Mouse (Mus musculus) liver, postnatal 0 days (tissue): Measurements from ENCODE around the gene E330009J07Rik. TPM values are rescaled to one million over a fixed set of nuclear protein-coding genes. Genes with fewer than 3 reads are reported as not detected.

Source experiments
- ATAC-seq: fragments of 200-750 bp; cut with Nextera tagmentation; 2 replicates; pipeline ENCODE4 v1.8.0; 2017; ENCODE audit warnings: mild to moderate bottlenecking, moderate library complexity
- DNase-seq: peaks from one replicate; pipeline ENCODE4 v3.0.0-alpha.2; 2016
- H3K27ac ChIP-seq: fragments of 300-500 bp; sonication (generic); 2 replicates; pipeline ENCODE4 v1.5.1; 2014; ENCODE audit warnings: antibody characterized with exemption, moderate library complexity, mild to moderate bottlenecking, low read depth
- H3K27me3 ChIP-seq: fragments of 300-500 bp; sonication (generic); 2 replicates; pipeline ENCODE4 v1.6.1; 2014; ENCODE audit warnings: low read length, control low read depth, mixed read lengths; ENCODE audit not compliant: insufficient read depth
- H3K36me3 ChIP-seq: fragments of 300-500 bp; sonication (generic); replicated peaks from 2 replicates; pipeline ENCODE4 v1.6.1; 2014; ENCODE audit warnings: mild to moderate bottlenecking, control low read depth, low read length, moderate library complexity, mixed read lengths; ENCODE audit not compliant: insufficient read depth
- H3K4me1 ChIP-seq: fragments of 300-500 bp; sonication (generic); 2 replicates; pipeline ENCODE4 v1.6.1; 2014; ENCODE audit warnings: antibody characterized with exemption, mild to moderate bottlenecking, control low read depth; ENCODE audit not compliant: insufficient read depth
- H3K4me2 ChIP-seq: fragments of 300-500 bp; sonication (generic); 2 replicates; pipeline ENCODE4 v1.6.1; 2014; ENCODE audit warnings: low read depth, mild to moderate bottlenecking, low read length, moderate library complexity, mixed read lengths
- H3K4me3 ChIP-seq: fragments of 300-500 bp; sonication (generic); 2 replicates; pipeline ENCODE4 v1.5.1; 2014; ENCODE audit warnings: low read depth, low read length
- H3K9ac ChIP-seq: fragments of 300-500 bp; sonication (generic); replicated peaks from 2 replicates; pipeline ENCODE4 v1.6.1; 2014; ENCODE audit warnings: mild to moderate bottlenecking, moderate library complexity
- H3K9me3 ChIP-seq: fragments of 300-500 bp; sonication (generic); 2 replicates; pipeline ENCODE4 v1.6.1; 2016; ENCODE audit warnings: mild to moderate bottlenecking, control low read depth, low read length, mixed read lengths
- CTCF ChIP-seq: sonication (generic); IDR thresholded peaks from 2 replicates; pipeline ENCODE4 v1.5.1; 2016; ENCODE audit warnings: antibody characterized with exemption, low read depth
- EP300 ChIP-seq: IDR thresholded peaks from 2 replicates; pipeline ENCODE4 v1.6.1; 2016; ENCODE audit warnings: antibody characterized with exemption, low read depth, mild to moderate bottlenecking
- WGBS: fragments of 180-500 bp; shearing (Covaris S2); extraction: QIAGEN DNeasy Blood & Tissue Kit; methylation state at CpG from one replicate; pipeline ENCODE4 v1.1.7; 2014; ENCODE audit not compliant: insufficient replicate concordance; 5-methylcytosine and 5-hydroxymethylcytosine counted together
- polyA plus RNA-seq: library from polyadenylated mRNA; unstranded; fragments of >200 nt; fragmentation: Nextera tagmentation; extraction: Ambion mirVana; gene quantifications from 2 replicates; pipeline ENCODE4 v1.2.1, GENCODE M21; 2015

E330009J07Rik gene
- polyA plus RNA-seq, 1 experiment from 2014 or later, result 5.0 TPM

GRCm38 (mm10) chr6:40388660-40389059 is 47.3 kb downstream of the E330009J07Rik start:
- WGBS, result 42% methylated on average over 4 of the region's 4 CpGs
- H3K27me3 ChIP-seq, result no peaks in the 10 kb centered on the region
- peaks cover 4% of the 10 kb centered on the region for H3K36me3 ChIP-seq
- no peaks in the 10 kb centered on the region for H3K9me3 ChIP-seq
- TF ChIP-seq EP300 (no peak), CTCF (no peak)
- H3K4me1 ChIP-seq, result no peaks in the 10 kb centered on the region
- no peak overlapping the region for H3K4me2 ChIP-seq
- ATAC-seq, result no peak
- DNase-seq, result no peak
- no peak overlapping the region for H3K4me3 ChIP-seq
- no peak overlapping the region for H3K27ac ChIP-seq
- no peak overlapping the region for H3K9ac ChIP-seq

GRCm38 (mm10) chr6:40385682-40386081 is 50.3 kb downstream of the E330009J07Rik start:
- Histone ChIP-seq H3K4me2 (no peak overlapping the region), H3K4me1 (no peaks in the 10 kb centered on the region), H3K9ac (no peak overlapping the region), H3K4me3 (no peak overlapping the region), H3K36me3 (peaks cover 2% of the 10 kb centered on the region; the same call in 1 of the 2 replicates), H3K27ac (no peak overlapping the region), H3K27me3 (no peaks in the 10 kb centered on the region), H3K9me3 (no peaks in the 10 kb centered on the region)
- TF ChIP-seq CTCF (no peak), EP300 (no peak)
- no peak for ATAC-seq
- no peak for DNase-seq
- WGBS, result 41% methylated on average over 3 of the region's 3 CpGs

- H3K4me2 ChIP-seq, result no peak overlapping the region
- TF ChIP-seq CTCF, result no peak
- TF ChIP-seq EP300, result no peak
- no peak for ATAC-seq
Observed at GRCm38 (mm10) chr6:40381908-40382307, 54.0 kb downstream of the E330009J07Rik start.

GRCm38 (mm10) chr6:40380181-40380580 is 55.8 kb downstream of the E330009J07Rik start:
- H3K4me3 ChIP-seq, result no peak overlapping the region
- no peak overlapping the region for H3K4me2 ChIP-seq
- DNase-seq (no peak), ATAC-seq (no peak)
- H3K36me3 ChIP-seq, result peaks cover 3% of the 10 kb centered on the region
- no peaks in the 10 kb centered on the region for H3K4me1 ChIP-seq
- H3K27ac ChIP-seq, result no peak overlapping the region
- no peak overlapping the region for H3K9ac ChIP-seq
- no peak for TF ChIP-seq CTCF
- no peak for TF ChIP-seq EP300
- 70% methylated on average over 3 of the region's 3 CpGs for WGBS
- no peaks in the 10 kb centered on the region for H3K27me3 ChIP-seq
- H3K9me3 ChIP-seq, result no peaks in the 10 kb centered on the region

More at GRCm38 (mm10) chr6:40381908-40382307, 54.0 kb downstream of the E330009J07Rik start:
- Histone ChIP-seq H3K27ac (no peak overlapping the region), H3K9me3 (no peaks in the 10 kb centered on the region), H3K36me3 (peaks cover 5% of the 10 kb centered on the region), H3K9ac (no peak overlapping the region), H3K27me3 (no peaks in the 10 kb centered on the region), H3K4me3 (no peak overlapping the region), H3K4me1 (no peaks in the 10 kb centered on the region)
- 76% methylated on average over 4 of the region's 4 CpGs for WGBS
- no peak for DNase-seq

GRCm38 (mm10) chr6:40371031-40371430 is 64.9 kb downstream of the E330009J07Rik start:
- Histone ChIP-seq H3K4me3 (no peak overlapping the region), H3K36me3 (peaks cover 3% of the 10 kb centered on the region; the same call in 1 of the 2 replicates), H3K4me2 (no peak overlapping the region), H3K27ac (no peak overlapping the region), H3K9me3 (no peaks in the 10 kb centered on the region), H3K27me3 (no peaks in the 10 kb centered on the region), H3K9ac (no peak overlapping the region), H3K4me1 (no peaks in the 10 kb centered on the region)
- DNase-seq, result no peak
- WGBS, result 81% methylated on average over 6 of the region's 6 CpGs
- ATAC-seq, result no peak
- TF ChIP-seq EP300 (no peak), CTCF (no peak)

GRCm38 (mm10) chr6:40353360-40353759 is 82.6 kb downstream of the E330009J07Rik start:
- Histone ChIP-seq H3K4me3 (no peak overlapping the region), H3K4me2 (no peak overlapping the region), H3K9me3 (no peaks in the 10 kb centered on the region), H3K9ac (no peak overlapping the region), H3K36me3 (peaks cover 9% of the 10 kb centered on the region; the same call in 1 of the 2 replicates), H3K27me3 (no peaks in the 10 kb centered on the region), H3K27ac (no peak overlapping the region), H3K4me1 (no peaks in the 10 kb centered on the region)
- WGBS, result 88% methylated on average over 7 of the region's 7 CpGs
- DNase-seq (no peak), ATAC-seq (no peak)
- TF ChIP-seq CTCF (peak; percentile 43), EP300 (no peak)

Other genes with a start within 250 kb of the E330009J07Rik start
- gene Agk, start 111.0 kb downstream of the E330009J07Rik start, polyA plus RNA-seq, result 8.1 and 9.6 TPM in 2 replicates
- not detected in 2 replicates for gene Wee2, start 3.0 kb upstream of the E330009J07Rik start, polyA plus RNA-seq
- gene Ssbp1, start 35.2 kb upstream of the E330009J07Rik start, polyA plus RNA-seq, result 62.5 and 65.1 TPM in 2 replicates
- not detected in 2 replicates for gene Tas2r137, start 55.1 kb upstream of the E330009J07Rik start, polyA plus RNA-seq
- gene Tas2r108, start 57.4 kb upstream of the E330009J07Rik start, polyA plus RNA-seq, result not detected in 2 replicates
- not detected in 2 replicates for gene Prss37, start 83.4 kb upstream of the E330009J07Rik start, polyA plus RNA-seq
- gene Olfr461, start 118.9 kb upstream of the E330009J07Rik start, polyA plus RNA-seq, result not detected in 2 replicates
- gene Olfr460, start 133.4 kb upstream of the E330009J07Rik start, polyA plus RNA-seq, result not detected in 2 replicates
- gene Clec5a, start 149.7 kb upstream of the E330009J07Rik start, polyA plus RNA-seq, result 9.7 and 12.0 TPM in 2 replicates
- gene Tas2r138, start 177.2 kb upstream of the E330009J07Rik start, polyA plus RNA-seq, result not detected in 2 replicates
- 2.4 and 3.1 TPM in 2 replicates for gene Mgam, start 192.7 kb upstream of the E330009J07Rik start, polyA plus RNA-seq